20 mouse cellular contexts compared by ENCODE assay signal in genomic region chr7:132416866-132417265, GRCm38 (mm10).
DNase-seq lines count a peak whose midpoint lies in the region; ATAC-seq and TF ChIP-seq lines count a peak whose summit lies in the region.
"Had no signal": no experiment of that assay in that cellular context is flagged by ENCODE, and none has a peak within 500 bp of the region (broad histone marks: within the 10 kb centered on the region; RNA-seq: fewer than 3 reads in every experiment).

No protein-coding gene starts in this region.

- no peaks in the 10 kb centered on the region for H3K27me3 ChIP-seq in kidney, postnatal 0 days (ENCODE audit: insufficient read depth, low read length)
- H3K27me3 ChIP-seq in limb, embryonic 12.5 days: peaks cover 6% of the 10 kb centered on the region; the same call in 1 of the 2 replicates
- H3K27me3 ChIP-seq in cerebellum, adult 2 months (ENCODE audit: control insufficient read depth, insufficient read depth, low read length): no peaks in the 10 kb centered on the region
- H3K27me3 ChIP-seq in midbrain, embryonic 13.5 days: no peaks in the 10 kb centered on the region
- H3K27me3 ChIP-seq: forebrain, embryonic 15.5 days; heart, embryonic 15.5 days had no signal

- intact Hi-C loops in gastrocnemius, postnatal 14 days (cut with DNase I; ENCODE audit: low total_unique reads): no loop called here

- H3K4me1 ChIP-seq in kidney, postnatal 0 days (replicated peaks; ENCODE audit: insufficient read depth, low read length): 0 out of 2 replicates have a peak, but pooled peaks cover 3% of the 10 kb centered on the region
- peaks cover 24% of the 10 kb centered on the region for H3K4me1 ChIP-seq in limb, embryonic 12.5 days (replicated peaks)
- peaks cover 7% of the 10 kb centered on the region for H3K4me1 ChIP-seq in cerebellum, adult 2 months (ENCODE audit: control insufficient read depth, insufficient read depth, low read length)
- H3K4me1 ChIP-seq in midbrain, embryonic 13.5 days (replicated peaks): peaks cover 7% of the 10 kb centered on the region; the same call in 1 of the 2 replicates
- H3K4me1 ChIP-seq: forebrain, embryonic 15.5 days; heart, embryonic 15.5 days had no signal

- H3K27ac ChIP-seq in kidney, postnatal 0 days: no peak overlapping the region
- no peak overlapping the region for H3K27ac ChIP-seq in limb, embryonic 12.5 days
- H3K27ac ChIP-seq in cerebellum, adult 2 months (ENCODE audit: insufficient read depth, low read length): no peak overlapping the region
- H3K27ac ChIP-seq in midbrain, embryonic 13.5 days: no peak overlapping the region
- H3K27ac ChIP-seq: embryonic facial prominence, embryonic 10.5 days; forebrain, embryonic 15.5 days; gastrocnemius, adult 2 months; heart, embryonic 15.5 days had no signal

- 19% methylated on average over 9 of the region's 9 CpGs for WGBS in kidney, postnatal 0 days
- 23% methylated on average over 9 of the region's 9 CpGs for WGBS in limb, embryonic 12.5 days
- 73% methylated on average over 9 of the region's 9 CpGs for WGBS in cerebellum, adult 2 months
- 61% methylated on average over 9 of the region's 9 CpGs for WGBS in midbrain, embryonic 13.5 days

- no peaks in the 10 kb centered on the region for H3K9me3 ChIP-seq in kidney, postnatal 0 days (replicated peaks; ENCODE audit: low read length)
- H3K9me3 ChIP-seq in limb, embryonic 12.5 days: no peaks in the 10 kb centered on the region
- no peaks in the 10 kb centered on the region for H3K9me3 ChIP-seq in midbrain, embryonic 13.5 days
- H3K9me3 ChIP-seq: embryonic facial prominence, embryonic 10.5 days; forebrain, embryonic 15.5 days; heart, embryonic 15.5 days had no signal

- H3K36me3 ChIP-seq in kidney, postnatal 0 days (ENCODE audit: insufficient read depth, low read length): no peaks in the 10 kb centered on the region
- H3K36me3 ChIP-seq in limb, embryonic 12.5 days: no peaks in the 10 kb centered on the region
- no peaks in the 10 kb centered on the region for H3K36me3 ChIP-seq in midbrain, embryonic 13.5 days
- H3K36me3 ChIP-seq: embryonic facial prominence, embryonic 10.5 days; forebrain, embryonic 15.5 days; heart, embryonic 15.5 days had no signal

- no peak for TF ChIP-seq CTCF in kidney, postnatal 0 days (IDR thresholded peaks at IDR 0.05; ENCODE audit: low read depth)
- no peak for TF ChIP-seq CTCF in cerebellum, adult 2 months (IDR thresholded peaks at IDR 0.05; ENCODE audit: borderline replicate concordance, insufficient read depth, low read depth, low read length)

- DNase-seq in forelimb bud, embryonic 11.5 days (ENCODE audit: low read depth, low spot score): peak; percentile 18
- peak; percentile 59 for DNase-seq in kidney, adult 11 months
- DNase-seq in kidney, postnatal 0 days (ENCODE audit: low spot score): peak; percentile 41
- DNase-seq in gastrocnemius, postnatal 14 days: no peak
- DNase-seq in thymus, postnatal 10 days (ENCODE audit: low spot score in 2 of 2): no peak
- DNase-seq in cerebellum, adult 2 months: no peak
- DNase-seq: cerebellum, postnatal 25 days; gastrocnemius, adult 2 months; heart, adult 18-20 months; liver; liver, postnatal 0 days; lung, postnatal 14 days; spleen, adult 18-20 months; thymus, adult 18-20 months had no signal

- peak; percentile 61 for ATAC-seq in kidney, postnatal 0 days (replicated peaks; ENCODE audit: low FRiP score, low read depth)
- ATAC-seq in limb, embryonic 12.5 days (ENCODE audit: insufficient number of reproducible peaks, insufficient read depth, low FRiP score, low TSS enrichment, low read depth): no peak
- no peak for ATAC-seq in midbrain, embryonic 13.5 days
- ATAC-seq: forebrain, embryonic 15.5 days; liver, postnatal 0 days had no signal

- H3K4me2 ChIP-seq in kidney, postnatal 0 days (ENCODE audit: low read length): no peak overlapping the region
- peak overlapping the region; percentile 13; the same call in 1 of the 2 replicates for H3K4me2 ChIP-seq in limb, embryonic 12.5 days
- no peak overlapping the region for H3K4me2 ChIP-seq in midbrain, embryonic 13.5 days (replicated peaks)
- H3K4me2 ChIP-seq: forebrain, embryonic 15.5 days; heart, embryonic 15.5 days had no signal

- H3K9ac ChIP-seq in kidney, postnatal 0 days (ENCODE audit: low read depth, low read length): no peak overlapping the region
- no peak overlapping the region for H3K9ac ChIP-seq in limb, embryonic 12.5 days (replicated peaks)
- no peak overlapping the region for H3K9ac ChIP-seq in midbrain, embryonic 13.5 days (replicated peaks)
- H3K9ac ChIP-seq: forebrain, embryonic 15.5 days; heart, embryonic 15.5 days; liver, postnatal 0 days had no signal

- no peak for TF ChIP-seq POLR2A in cerebellum, adult 2 months (IDR thresholded peaks at IDR 0.05; ENCODE audit: borderline replicate concordance, insufficient read depth, low read length)

- H3K4me3 ChIP-seq in kidney, postnatal 0 days (replicated peaks; ENCODE audit: low read depth, low read length): no peak overlapping the region
- H3K4me3 ChIP-seq in limb, embryonic 12.5 days (replicated peaks): no peak overlapping the region
- H3K4me3 ChIP-seq in cerebellum, adult 2 months (replicated peaks; ENCODE audit: insufficient read depth, low read depth, low read length): no peak overlapping the region
- H3K4me3 ChIP-seq in midbrain, embryonic 13.5 days (replicated peaks): no peak overlapping the region
- H3K4me3 ChIP-seq: embryonic facial prominence, embryonic 10.5 days; erythroblast, embryonic 14.5 days; forebrain, embryonic 15.5 days; gastrocnemius, adult 2 months; heart, embryonic 15.5 days had no signal

Comparison
In these comparisons a context has a peak if more than half of its experiments do, and no peak if none do; other contexts are left out.
1. DNase-seq: peak in forelimb bud, embryonic 11.5 days (single experiment), kidney, adult 11 months (single experiment) and kidney, postnatal 0 days (single experiment); none in gastrocnemius, postnatal 14 days (single experiment), thymus, postnatal 10 days (0 of 2) and cerebellum, adult 2 months (0 of 2).